Mouse (Mus musculus) cerebellum, postnatal 36 days (tissue): ENCODE data around the gene Mpig6b.

Experiments used
- DNase-seq, 2 experiments: peaks; one replicate each; pipeline ENCODE4 v3.0.0; 2021 to 2022; ENCODE audit warnings: mixed read lengths in 2 of 2

Mpig6b gene

GRCm38 (mm10) chr17:35066084-35066483, at the start of gene Mpig6b:
TSS of gene Mpig6b (minus strand) at chr17:35066184.
- DNase-seq = no peak

GRCm38 (mm10) chr17:35115046-35116019, 49.3 kb upstream of the Mpig6b start, which contains the start of gene Ly6g5b:
TSS of gene Ly6g5b (minus strand) at chr17:35115428.
- no peak for DNase-seq

GRCm38 (mm10) chr17:35111774-35112173, 45.8 kb upstream of the Mpig6b start:
- no peak for DNase-seq

GRCm38 (mm10) chr17:35108097-35108496, 42.1 kb upstream of the Mpig6b start, which contains the start of gene Ly6g5c:
TSS of gene Ly6g5c (plus strand) at chr17:35108279.
- DNase-seq = peak; percentile 54 to 58

GRCm38 (mm10) chr17:35106522-35106921, 40.5 kb upstream of the Mpig6b start:
- DNase-seq = no peak

- peak; percentile 68 to 69 for DNase-seq
These were observed 39.9 kb upstream of the Mpig6b start for GRCm38 (mm10) chr17:35105740-35106389.

- no peak for DNase-seq
These were observed 38.8 kb upstream of the Mpig6b start for GRCm38 (mm10) chr17:35104754-35105153.

GRCm38 (mm10) chr17:35104079-35104478, 38.1 kb upstream of the Mpig6b start:
- DNase-seq = no peak

GRCm38 (mm10) chr17:35103221-35103690, 37.3 kb upstream of the Mpig6b start:
- no peak for DNase-seq

- no peak for DNase-seq
These were observed 36.3 kb upstream of the Mpig6b start for GRCm38 (mm10) chr17:35102299-35102698.

- DNase-seq = no peak
These were observed 35.2 kb upstream of the Mpig6b start for GRCm38 (mm10) chr17:35101161-35101560.

GRCm38 (mm10) chr17:35100196-35100765, 34.3 kb upstream of the Mpig6b start:
- DNase-seq = no peak

- peak; percentile 72 to 74 for DNase-seq
These were observed 31.2 kb upstream of the Mpig6b start for GRCm38 (mm10) chr17:35097164-35097655.

GRCm38 (mm10) chr17:35096597-35096996, 30.6 kb upstream of the Mpig6b start:
- no peak for DNase-seq

GRCm38 (mm10) chr17:35094475-35095365, 28.7 kb upstream of the Mpig6b start:
- no peak for DNase-seq

GRCm38 (mm10) chr17:35092403-35093198, 26.6 kb upstream of the Mpig6b start:
- DNase-seq = no peak

- DNase-seq = peak; percentile 82 to 85
These were observed 24.4 kb upstream of the Mpig6b start for GRCm38 (mm10) chr17:35090166-35090932.

GRCm38 (mm10) chr17:35088825-35089644, 23.1 kb upstream of the Mpig6b start, which contains the start of gene Abhd16a:
TSS of gene Abhd16a (plus strand) at chr17:35089263.
- peak; percentile 94 to 95 for DNase-seq

GRCm38 (mm10) chr17:35088151-35088550, 22.2 kb upstream of the Mpig6b start:
- no peak for DNase-seq
